Mouse (Mus musculus) heart, postnatal 25 days (tissue): ENCODE measurements around the gene Tcp11l1. TPM values are rescaled to one million over a fixed set of nuclear protein-coding genes. Genes with fewer than 3 reads are reported as not detected.

Source experiments
- DNase-seq: peaks from one replicate; pipeline ENCODE4 v3.0.0; 2022; ENCODE audit warnings: low spot score
- intact Hi-C: fragments of 180-260 bp; cut with DNase I; formaldehyde crosslinking; loops from one replicate; pipeline ENCODE4 v1.15.1; 2025
- total RNA-seq, 2 experiments: library from RNA; stranded (reverse); gene quantifications; 2 replicates each; pipeline ENCODE4 v1.2.3; 2021

Tcp11l1 gene
- total RNA-seq, 2 experiments from 2014 or later, result 6.0 to 7.3 TPM

DNA sequence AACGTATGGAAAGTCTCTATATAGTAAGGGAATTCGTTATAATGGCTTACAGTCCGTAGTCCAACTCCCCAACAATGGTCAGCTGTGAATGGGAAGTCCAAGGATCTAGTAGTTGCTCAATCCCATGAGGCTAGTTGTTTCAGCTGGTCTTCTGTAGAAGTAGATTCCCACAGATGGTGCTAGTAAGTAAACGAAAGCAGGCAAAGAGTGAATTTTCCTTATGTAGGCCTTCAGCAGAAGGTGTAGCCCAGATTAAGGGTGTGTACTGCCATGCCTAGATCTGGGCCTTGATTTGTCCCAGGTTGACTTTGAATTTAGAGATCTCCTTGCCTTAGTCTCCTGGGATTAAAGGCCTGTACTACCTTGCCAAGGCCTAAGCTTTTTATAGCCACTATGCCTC lies 4.3 kb upstream of the Tcp11l1 start, which contains the start of gene Pin1rt1:
TSS of gene Pin1rt1 (minus strand) at position 101 of the 400 bp plus-strand sequence.
- DNase-seq, result no peak
- intact Hi-C loops, result no loop called here

DNA sequence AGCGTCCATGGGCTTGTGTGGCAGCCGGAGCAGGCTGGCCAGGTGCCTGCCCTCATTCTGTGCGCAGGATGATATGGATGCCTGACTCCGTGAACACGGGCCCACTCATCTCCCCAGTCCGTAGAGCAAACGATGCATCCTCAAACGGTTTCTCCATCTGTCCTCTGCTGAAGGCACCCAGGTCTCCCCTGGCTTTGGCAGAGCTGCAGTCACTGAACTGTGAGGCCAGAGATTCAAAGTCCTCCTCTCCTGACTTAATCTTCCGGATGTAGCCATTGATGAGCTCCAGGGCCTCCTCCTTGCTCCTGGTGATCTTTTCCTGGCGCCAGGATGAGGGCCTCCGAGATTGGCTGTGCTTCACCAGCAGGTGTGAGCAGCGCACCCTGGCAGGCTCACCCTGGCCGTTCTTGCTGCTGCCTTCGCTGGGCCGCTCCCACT lies 2.3 kb upstream of the Tcp11l1 start:
- no peak for DNase-seq
- intact Hi-C loops, result no loop called here

DNA sequence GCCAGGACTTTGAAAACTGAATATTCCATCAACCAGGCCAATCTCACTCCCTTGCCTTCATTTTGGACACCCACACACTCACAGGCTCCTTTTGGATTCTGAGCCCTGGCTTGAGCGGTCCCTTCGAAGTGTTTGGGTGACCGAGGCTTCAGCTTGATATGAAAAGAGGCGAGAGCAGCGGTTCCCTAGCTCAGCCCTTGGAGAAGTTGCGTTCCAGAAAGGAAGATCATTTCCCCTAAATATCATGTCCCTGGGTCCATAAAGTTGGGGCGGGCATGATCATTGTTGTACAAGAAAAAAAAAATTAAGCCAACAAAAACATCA lies 479 bp upstream of the Tcp11l1 start:
- intact Hi-C loops, result no loop called here
- no peak for DNase-seq

DNA sequence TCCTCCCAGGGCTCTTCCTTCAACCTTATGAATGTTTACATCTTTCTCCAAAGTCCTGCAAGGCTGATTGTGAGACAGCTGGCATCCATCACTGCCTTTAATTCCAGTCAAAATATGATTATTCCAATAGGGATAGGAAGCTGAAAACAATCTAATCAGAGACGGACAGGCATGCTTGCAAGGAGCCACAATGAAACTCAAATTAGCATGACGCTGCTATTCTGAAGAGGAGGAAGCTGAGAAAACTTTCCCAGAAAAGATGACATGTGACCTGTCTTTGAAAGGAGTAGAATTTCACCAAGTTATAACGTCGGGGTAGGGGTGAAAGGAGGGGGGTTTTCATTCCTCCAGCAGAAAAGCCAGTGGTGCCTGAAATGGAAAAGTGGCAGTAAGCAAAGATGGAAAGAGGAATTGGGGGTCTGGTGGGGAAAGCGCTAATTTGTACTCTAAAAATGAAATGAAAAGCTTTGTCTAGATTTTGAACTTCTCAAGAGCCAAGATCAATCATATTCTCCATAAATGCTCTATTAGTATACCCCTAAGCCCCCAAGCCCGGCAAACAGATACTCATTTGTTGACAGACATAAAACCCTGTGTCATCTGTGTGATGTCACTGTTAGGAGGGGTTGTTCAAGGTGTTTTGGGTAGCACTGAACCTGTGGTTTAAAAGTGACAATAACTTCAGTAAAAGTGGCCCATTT lies 1.1 kb downstream of the Tcp11l1 start:
- intact Hi-C loops, result no loop called here

DNA sequence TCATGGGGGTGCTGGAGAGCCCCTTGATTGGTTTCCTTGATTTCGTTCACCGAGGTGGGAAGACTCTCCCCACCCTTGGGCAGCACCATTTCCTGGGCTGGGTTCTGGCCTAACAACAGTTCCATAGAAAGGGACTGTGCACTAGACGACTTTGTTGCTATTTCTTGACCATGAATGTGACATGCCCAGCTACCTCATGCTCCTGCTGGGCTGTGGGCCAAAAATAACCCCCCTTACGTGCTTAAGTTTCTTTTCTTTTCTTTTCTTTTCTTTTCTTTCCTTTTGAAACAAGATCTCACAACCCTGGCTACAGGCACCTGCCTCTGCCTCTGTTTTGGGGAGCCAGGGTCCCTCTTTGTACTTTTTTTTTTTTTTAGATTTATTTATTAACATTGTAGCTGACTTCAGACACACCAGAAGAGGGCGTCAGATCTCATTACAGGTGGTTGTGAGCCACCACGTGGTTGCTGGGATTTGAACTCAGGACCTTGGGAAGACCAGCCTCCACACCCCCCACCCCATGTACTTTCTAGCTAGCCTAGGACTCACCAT lies 2.1 kb downstream of the Tcp11l1 start:
- intact Hi-C loops, result no loop called here

More for the DNA sequence above, 1.1 kb downstream of the Tcp11l1 start:
- no peak for DNase-seq

DNA sequence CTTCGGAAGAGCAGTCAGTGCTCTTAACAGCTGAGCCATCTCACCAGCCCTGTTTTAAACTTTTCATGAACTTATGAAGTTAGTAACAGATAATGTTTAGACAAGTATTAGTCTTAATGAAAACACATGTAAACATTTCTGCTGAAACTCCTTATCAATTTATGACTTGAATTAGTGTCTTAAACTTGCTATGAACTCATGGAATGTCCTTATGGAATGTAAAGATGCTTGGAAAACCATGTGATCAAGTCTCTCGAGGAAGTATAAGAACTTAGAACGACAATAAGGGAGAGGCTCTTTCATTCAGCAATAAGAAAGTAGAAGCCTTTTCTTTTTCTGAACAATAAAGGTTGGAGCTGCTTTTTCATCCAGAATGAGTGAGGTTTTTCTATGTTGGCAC lies 7.6 kb downstream of the Tcp11l1 start:
- intact Hi-C loops, result no loop called here
- no peak for DNase-seq

More for the DNA sequence above, 2.1 kb downstream of the Tcp11l1 start:
- DNase-seq, result no peak

DNA sequence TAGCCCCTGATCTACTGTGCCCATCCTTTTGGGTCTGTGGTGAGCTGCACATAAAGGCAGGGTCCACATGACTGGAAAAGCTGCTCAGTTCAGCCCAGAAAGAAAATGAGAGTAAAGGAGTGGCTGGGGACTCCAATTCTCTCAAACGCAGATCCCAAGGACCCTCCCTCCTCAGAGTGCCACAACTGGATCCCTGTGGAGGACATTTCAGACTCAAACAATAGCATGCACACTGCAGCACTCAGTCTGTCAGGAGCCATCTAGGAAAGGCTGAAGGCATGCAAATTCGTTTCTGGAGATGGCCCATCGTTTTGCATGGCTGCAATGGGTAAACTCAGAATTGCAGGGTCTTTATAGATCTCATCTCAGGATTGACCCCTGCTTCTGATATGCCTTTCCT lies 8.8 kb downstream of the Tcp11l1 start:
- intact Hi-C loops, result no loop called here
- no peak for DNase-seq

DNA sequence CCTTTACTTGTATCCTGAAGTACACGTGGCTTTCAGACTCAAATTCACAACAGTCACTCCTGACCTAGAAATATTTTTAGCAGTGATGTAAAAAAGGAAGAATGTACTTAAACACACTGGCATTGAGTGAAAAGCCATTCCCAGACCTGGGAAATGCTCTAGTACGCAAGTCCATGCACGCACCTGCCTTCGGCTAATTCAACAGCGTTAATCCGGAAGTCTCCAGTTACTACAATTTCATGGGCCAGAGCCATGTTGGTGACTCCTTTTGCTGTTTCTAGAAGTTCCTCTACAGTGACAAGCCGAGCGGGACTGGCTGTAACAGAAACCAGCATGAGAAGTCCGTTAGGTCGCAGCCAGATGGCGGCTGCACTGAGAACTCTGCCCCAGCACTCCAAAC lies 12.3 kb downstream of the Tcp11l1 start:
- DNase-seq, result no peak
- intact Hi-C loops, result no loop called here

DNA sequence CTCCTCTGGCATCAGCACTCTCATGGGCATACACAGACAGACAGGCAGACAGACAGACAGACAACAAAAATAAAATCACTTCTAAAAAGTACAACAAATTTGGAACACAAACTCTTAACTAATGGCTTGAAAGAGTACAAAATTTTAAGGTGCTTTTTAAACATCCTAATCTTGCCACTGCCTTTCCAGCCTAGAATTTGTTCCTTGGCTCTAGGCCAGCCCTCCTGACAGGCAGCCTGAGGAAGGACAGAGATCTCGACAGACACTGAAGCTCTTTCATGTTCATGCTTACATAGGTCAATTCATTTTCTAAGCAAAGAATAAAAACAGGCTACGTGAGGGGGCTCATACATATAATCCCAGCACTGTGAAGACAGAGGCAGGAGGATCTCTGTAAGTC lies 19.4 kb downstream of the Tcp11l1 start:
- intact Hi-C loops, result no loop called here
- DNase-seq, result no peak

DNA sequence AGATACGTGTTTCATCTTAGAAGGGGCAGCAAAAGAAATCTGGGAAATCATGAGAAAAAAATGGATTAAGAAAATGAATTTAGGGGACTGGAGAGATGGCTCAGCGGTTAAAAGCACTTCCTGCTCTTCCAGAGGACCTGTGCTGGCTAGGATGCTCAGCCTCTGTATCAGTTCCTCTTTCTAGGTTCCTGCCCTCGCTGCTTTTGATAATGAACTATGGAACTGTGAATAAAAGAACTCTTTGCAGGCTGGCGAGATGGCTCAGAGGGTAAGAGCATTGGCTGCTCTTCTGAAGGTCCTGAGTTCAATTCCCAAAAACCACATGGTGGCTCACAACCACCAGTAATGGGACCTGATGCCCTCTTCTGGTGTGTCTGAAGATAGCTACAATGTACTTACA lies 21.2 kb downstream of the Tcp11l1 start:
- intact Hi-C loops, result no loop called here

DNA sequence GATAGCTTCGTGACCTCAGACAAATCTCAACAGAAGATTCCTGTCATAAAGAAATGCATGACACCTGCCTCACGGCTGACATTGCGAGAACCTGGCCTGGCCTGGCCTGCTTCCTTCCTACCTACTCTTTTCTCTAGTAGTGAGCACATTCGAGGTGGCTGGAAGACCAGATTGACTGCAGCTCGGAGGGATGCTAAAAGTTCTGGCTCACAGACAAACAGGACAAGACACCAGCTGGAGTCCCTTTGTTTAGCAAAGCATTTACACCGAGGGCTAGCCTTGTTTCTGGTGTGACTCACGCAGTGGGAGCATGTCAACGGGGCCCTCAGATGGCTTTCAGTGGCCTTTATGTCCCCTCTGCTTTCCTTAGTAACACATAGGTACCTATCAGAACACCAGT lies 23.2 kb downstream of the Tcp11l1 start:
- intact Hi-C loops, result loop anchor here (5.0 to 10.0 kb wide), 2 partner anchors 54 to 546 kb away; partner anchors contain the start of gene Depdc7
- no peak for DNase-seq

More for the DNA sequence above, 21.2 kb downstream of the Tcp11l1 start:
- DNase-seq, result no peak

DNA sequence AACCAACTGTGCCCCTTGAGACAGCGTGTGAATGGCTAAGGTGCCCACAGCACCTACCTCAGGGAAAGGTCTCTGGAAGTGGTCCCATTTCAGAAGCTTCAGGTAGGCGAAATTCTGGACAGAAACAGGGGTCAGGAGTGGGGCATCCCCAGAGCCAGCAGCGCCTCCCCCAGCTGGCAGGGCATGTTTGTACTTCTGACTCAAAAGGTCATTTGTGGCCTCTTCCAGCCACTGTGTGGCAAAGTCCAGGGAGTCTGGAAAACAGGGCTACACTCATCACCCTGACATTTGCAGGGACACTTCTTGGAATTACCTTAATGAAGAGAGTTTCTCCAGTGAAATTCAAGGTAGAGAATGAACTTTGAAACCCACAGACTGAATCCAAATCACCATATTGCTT lies 23.6 kb downstream of the Tcp11l1 start:
- intact Hi-C loops, result loop anchor here (5.0 to 10.0 kb wide), 2 partner anchors 54 to 546 kb away; partner anchors contain the start of gene Depdc7
- no peak for DNase-seq

DNA sequence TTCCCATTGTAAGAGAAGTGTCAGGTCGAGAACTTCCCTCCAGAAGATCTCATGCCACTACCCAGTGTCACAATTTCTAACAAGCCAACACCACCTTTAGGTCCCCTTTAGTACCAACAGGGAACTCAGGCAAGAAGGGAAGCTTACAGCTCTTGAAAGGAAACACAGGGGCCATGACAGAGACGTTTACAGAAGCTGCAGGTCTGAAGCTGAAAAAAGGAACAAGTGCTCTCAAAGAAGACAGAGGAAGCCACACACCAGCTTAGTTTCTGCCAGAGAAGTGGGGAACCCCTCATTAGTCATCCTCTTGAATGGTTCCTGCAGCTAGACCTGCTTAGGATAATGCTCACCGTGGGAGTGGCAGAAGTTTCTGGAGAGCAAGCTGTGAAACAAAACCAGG lies 24.7 kb downstream of the Tcp11l1 start:
- intact Hi-C loops, result loop anchor here (5.0 to 10.0 kb wide), 2 partner anchors 55 to 548 kb away; partner anchors contain the start of gene Depdc7
- DNase-seq, result no peak

DNA sequence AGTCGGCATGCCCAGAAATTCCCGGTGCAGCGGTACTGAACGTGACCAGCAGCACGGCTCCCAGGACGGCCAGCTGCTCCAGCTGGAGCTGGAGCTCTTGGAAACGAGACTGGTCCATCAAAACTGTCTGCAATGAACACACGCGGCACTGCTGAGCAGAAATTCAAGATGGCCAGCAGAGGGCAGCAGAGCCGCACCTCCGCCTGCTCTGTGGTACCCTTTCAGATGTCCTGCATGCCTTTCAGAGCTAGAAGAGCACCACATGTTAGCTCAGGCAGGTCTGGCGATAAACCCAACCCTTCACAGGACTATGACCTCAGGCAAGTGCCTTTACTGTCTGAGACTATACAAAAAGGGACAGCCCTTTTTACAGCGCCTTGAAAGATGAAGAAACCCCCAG lies 26.6 kb downstream of the Tcp11l1 start:
- intact Hi-C loops, result loop anchor here (1.0 to 10.0 kb wide), 3 partner anchors 57 to 549 kb away; partner anchors contain the start of gene Depdc7
- DNase-seq, result peak; percentile 17

DNA sequence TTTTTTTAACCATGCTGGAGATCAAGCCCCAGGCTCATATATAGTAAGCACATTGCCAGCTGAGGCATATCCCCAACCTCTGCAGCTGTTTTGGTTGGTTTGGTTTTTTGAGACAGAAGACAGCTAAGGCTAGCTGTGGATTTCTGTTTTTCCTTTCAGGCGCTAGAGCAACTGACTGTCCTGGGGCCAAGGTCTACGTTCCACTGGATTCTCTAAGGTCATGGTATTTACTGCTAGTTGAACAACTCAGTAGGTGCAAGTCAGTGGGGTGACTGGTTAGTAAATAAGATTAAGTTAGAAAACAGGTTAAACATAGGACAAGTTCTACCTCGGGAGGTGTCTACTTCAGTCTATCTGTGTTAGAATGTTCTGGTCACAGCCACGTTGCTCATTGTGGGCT lies 27.2 kb downstream of the Tcp11l1 start:
- no peak for DNase-seq
- intact Hi-C loops, result loop anchor here (1.0 to 10.0 kb wide), 3 partner anchors 58 to 550 kb away; partner anchors contain the start of gene Depdc7

DNA sequence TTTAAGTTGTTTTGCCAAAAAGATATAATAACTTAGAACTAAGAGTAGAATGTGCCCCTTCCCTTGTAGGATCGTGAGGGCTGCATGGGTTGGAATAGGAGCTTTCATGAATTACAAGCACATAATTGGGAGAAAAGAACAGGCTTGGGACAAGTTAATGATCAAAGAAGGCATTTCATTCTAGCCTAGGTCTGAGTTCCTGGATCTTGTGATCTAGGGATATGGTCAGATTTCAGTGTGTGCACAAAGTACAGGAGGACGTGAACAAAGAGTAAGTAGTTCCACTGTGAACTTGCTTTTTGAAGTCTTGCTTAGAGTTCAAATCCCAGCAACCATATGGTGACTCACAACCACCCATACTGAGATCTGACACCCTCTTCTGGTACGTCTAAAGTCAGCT lies 34.6 kb downstream of the Tcp11l1 start:
- intact Hi-C loops, result no loop called here
- no peak for DNase-seq

DNA sequence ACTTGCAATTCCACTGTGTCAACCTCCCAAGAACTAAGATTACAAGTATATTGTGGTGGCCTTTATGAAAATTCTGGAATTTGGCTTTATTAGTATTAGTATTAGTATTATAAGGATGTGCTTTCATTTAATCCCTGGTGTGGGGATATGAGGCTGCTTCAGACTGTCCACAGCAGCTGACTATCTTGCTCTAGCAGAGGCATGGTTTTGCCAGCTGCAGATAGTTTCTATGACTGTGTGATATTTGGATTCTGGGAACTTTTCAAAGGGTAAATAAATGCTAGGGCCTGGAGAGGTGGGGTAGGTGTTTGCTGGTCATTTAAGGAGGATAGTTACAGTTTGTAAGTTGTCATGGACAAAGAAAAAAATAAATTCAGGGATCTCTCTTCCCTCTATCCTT lies 40.2 kb downstream of the Tcp11l1 start:
- no peak for DNase-seq
- intact Hi-C loops, result no loop called here

DNA sequence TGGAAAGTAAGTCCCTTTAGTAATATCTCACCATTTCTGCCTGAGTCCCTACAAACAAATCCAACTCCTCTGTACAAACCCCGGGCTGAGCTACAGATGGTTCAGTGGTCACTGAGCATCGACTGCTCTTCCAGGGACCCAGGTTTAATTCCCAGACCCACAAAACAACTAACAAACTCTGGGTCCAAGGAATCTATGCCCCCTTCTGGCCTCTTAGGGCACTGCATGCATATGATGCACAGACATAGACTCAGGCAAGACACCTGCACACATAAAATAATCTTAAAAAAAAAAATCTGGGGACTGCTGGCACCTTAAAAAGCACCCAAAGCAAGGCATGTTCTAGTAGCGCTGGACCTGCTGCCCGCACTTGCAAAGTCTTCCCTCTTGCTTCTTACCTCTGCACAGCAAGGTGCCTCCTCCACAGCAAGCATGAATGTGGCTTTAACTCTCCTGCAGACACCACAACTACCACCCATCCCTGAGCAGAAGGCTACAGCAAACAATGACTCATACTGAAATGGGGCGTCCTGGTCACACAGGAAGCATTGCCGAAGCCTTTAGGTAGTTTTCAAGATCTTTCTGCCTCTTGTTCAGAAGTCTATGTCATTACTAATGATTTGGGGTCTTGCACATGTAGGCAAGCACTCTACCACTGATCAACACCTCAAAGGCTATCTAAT lies 42.7 kb downstream of the Tcp11l1 start:
- intact Hi-C loops, result no loop called here

DNA sequence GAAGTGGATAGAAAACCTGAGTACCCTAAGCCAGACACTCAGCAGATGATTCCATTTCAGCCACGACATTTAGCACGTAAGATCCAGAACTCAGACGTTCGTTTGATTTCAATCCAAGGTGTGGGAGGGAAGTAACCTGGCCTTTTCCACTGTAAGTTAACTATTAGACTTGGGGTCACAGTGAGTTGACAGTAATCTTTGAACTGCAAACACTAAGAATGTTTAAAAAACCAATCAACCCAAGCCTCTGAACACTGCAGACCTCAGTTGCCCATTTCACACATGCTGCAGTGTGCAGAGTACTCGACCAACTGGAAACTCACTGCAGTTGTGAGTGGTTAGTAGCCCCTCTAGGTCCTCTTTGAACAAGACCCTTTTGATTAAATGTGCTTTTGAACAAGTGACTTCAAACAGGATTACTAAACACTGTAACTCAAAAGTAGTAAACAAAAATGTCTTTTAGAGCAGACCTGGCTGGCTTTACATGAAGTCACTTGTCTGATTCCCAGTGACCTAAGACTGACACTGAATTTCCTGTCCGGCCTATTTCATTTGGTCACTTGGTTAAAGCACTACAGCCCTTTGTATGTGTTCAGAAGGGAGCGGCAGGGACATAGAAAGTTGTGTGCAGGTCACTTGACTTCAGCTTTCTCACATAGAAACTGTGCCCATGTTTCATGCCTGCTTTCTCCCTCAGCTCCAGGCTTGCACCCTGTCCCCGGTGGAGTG lies 48.4 kb downstream of the Tcp11l1 start:
- DNase-seq, result no peak

More for the DNA sequence above, 42.7 kb downstream of the Tcp11l1 start:
- no peak for DNase-seq

DNA sequence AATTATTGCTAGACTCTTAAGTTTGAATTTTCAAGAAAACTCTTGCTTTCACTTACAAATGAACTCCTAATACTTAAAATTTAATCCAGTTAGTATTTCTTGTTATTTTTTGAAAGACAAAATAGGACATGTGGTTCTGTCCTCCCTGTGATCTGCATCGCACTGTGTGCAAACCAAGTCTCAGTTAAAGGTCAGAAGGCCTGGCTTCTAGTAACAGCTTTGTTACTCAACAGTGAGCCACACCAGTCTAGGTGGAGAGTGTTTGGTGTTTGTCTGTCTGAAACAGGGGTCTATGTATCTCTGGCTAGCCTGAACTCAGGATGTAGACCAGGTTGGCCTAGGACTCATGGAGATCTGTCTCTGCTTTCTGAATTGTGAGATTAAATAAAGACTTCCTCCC lies 53.3 kb downstream of the Tcp11l1 start:
- DNase-seq, result no peak
- intact Hi-C loops, result no loop called here

More for the DNA sequence above, 48.4 kb downstream of the Tcp11l1 start:
- intact Hi-C loops, result no loop called here
